Mouse (Mus musculus) WW6 (cell line): ENCODE data around the gene Mcat.

Experiments
- DNase-seq: peaks from one replicate; pipeline ENCODE4 v3.0.0-alpha.2; 2013; ENCODE audit warnings: low read depth, low spot score

The Mcat gene

DNA sequence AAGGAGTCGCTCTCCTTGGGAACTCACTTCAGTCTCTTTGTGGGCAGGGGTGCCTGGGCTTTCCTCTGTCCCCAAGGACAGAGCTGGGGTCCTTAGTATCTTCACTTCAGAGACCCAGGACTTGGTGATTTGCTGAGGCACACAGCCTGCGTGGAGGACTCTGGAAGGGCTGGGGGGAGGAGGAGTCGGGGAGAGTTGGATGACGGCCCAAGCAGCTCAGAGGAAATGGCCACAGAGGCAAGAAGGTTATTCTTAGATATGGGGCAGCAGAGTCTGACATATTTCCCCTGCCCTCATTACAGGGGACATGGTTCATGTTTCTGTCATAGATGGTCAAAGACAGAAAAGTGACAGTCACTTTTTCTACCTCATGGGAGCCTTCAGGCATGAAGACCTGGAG lies 23.7 kb downstream of the Mcat start:
- no peak for DNase-seq

DNA sequence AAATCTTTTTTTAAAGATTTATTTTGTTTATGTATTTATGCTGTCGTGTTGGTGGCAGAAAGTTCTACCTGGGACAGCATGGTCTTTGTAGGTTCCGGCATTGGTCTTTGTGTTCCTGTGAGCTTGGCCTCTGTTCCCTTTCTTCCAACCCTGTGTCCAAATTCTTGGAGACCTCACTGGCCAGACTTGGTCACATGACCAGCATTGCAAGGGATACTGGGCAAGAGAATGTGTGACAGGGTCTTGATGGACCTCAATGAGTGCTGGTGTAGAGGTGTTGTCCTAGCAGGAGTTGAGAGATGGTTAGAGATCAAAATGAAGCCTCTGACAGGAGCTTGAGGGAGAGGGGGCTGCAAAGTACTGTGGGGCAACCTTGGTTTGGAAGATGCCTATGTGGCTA lies 24.7 kb downstream of the Mcat start:
- no peak for DNase-seq

DNA sequence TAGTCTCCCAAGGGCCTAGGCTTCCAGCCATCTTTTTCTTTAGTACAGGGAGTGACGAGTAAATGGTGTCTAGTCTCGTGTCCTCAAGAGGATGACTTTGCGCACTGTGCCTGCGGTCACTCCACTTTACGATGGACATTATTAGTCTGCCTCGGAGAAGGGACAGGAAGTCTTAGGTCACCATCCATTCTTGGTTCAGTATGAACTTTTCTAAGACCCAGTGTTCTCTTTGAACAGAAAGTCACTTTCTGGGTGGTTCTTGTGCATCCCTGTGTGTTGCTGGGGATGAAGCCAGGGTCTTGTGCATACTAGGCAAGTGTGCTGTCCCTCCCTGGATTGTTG lies 27.7 kb downstream of the Mcat start:
- no peak for DNase-seq

DNA sequence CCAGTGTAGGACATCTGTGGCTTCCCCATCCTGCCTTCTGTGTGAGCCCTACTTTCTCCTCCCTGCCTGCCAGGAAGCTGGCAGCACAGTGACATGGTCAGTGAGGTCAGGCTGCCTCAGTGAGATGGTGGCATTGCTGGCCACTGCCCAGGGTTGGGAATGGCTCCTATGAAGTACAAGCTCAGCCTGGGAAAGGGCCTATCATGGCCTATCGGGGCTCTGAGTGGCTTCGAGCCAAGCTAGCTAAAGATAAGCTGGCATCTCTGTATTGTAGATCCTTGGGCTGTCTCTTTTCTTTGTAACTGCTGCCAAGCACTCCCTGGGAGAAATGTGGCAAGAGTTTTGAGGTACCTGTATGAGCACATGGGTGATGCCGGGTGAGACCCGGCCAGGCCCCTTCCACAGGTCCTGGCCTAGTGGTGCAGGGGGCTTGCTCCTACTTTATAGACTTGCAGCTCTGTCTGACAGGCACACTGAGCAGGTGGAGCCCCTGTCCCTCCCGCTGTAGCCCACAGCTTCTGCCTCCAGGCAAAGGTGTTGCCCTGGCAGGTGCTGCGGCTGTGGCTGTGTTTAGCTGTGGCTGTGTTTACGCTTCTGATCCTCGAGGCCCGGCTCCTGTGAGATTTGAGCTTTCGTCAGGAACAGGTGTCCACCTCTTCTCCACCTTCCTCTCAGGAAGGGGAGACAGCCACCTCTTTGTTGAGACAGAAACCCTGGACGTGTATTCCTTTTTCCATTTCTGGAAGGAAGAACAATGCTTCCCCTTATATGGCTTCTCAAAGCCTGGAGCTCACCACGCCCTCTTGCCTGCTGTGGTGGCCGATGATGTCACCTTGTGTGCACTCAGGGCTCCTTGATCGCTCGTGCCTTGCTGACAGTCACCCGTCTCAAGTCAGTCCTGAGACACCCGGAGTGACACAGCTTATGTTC lies 28.4 kb downstream of the Mcat start:
- DNase-seq, result no peak

DNA sequence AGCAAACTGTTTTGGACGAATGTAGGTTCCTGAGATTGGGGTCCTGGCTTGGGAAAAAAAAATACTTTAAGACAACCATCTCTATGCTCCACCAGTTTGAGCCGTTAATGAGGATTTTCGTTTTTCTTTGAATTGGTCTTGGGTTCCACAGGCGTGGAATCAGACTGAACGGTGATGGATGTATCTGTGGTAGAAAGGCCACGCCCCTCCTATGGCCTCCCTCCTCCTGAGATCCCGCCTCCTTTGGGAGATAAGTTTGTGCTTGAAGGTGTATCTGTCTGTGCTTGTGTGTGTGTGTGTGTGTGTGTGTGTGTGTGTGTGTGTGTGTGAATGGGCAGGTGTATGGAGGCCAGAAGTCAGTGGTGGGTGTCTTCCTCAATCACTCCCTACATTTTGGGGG lies 31.0 kb downstream of the Mcat start:
- DNase-seq, result no peak

DNA sequence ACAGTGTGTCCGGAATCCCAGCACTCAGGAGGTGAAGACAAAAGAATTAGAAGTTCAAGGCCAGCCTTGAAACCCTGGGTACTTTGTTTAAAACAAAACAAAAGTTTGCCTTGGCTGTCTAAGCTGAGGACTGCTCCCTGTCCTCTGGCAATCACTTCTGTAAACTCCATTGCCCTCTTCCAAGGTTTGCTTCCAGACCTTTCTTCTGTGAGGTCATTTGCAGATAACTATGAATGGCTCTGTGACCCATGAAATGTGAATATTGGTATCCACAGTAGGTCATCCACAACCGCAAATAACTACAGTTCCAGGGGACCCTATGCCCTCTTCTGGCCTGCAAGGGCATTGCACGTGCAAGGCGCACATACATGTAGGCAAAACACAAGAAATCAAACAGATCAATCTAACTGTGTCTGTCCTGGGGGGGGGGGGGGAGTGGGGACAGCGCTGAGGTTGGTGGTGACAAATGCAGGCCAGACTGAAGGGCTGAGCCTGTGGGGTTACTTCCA lies 31.6 kb downstream of the Mcat start:
- DNase-seq, result no peak

DNA sequence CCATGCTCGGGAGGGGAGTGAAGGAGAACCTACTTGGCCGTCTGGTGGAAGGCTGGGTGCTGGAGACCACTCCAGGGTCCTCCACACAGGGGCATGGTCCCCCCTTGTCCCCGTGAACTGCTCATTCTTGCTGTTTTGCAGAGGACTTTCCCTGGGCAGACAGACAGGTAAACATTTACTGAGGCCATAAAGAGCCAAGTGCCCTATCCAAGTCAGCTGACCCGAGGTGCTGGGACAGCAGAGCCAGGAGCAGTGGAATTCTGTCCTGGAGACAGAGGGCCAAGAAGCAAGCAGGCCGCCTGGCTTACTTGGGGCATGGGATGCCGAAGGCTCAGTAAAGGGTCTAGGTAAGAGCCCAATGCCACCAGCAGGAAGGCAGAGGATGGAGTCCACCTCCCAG lies 32.9 kb downstream of the Mcat start:
- DNase-seq, result no peak

DNA sequence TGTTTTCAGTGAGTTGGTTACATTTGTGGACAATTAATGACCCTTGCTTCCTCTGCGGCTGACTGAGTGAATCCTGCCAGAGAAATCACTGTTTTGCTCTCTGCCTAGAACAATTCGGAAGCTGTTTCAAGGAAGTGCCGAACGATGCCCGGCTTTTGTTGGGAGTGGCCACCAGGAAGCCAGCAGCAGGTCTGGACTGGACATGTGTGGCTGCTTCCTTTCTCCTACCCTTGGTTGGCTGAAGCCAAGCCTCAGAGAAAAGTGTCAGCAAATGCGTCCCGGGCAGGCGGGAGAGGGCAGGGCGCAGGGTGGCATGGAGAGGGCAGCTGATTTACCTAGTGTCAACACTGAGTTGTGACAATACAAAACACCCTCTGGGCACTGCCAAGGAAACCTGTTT lies 33.4 kb downstream of the Mcat start:
- no peak for DNase-seq

DNA sequence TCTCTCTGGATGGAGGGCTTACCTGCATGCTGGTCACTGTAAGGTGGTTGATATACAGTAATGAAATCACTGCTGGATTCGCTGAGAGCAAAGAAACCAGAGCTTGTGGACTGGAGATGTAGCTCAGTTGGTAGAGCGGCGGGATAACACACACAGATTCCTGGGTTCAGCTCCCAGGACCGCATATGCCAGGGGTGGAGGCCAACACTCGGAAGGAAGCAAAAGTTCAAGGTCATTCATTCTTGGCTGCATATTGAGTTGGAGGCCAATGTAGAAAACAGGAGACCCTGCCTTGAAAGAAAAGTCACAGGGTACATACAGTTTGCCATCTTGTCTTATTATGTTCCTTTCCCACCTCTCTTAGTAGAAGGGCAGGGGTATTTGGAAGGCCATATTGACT lies 33.8 kb downstream of the Mcat start:
- no peak for DNase-seq

DNA sequence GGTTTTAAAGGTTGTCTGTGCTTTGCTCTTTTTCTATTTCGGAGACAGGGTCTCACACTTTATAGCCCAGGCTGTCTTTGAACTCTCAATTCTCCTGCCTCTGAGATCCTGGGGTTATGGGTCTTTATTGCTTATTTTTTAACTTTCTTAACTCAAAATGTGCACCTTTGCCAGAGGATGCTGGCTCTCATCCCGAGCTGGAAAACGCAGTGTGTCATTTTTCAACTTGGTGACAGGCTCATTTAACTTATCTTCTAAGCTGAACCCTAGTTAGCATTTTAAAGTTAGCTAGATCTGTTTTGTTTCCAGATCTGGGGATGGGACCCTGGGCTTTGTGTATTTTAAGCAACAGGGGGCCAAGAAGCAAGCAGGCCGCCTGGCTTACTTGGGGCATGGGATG lies 34.7 kb downstream of the Mcat start:
- no peak for DNase-seq

DNA sequence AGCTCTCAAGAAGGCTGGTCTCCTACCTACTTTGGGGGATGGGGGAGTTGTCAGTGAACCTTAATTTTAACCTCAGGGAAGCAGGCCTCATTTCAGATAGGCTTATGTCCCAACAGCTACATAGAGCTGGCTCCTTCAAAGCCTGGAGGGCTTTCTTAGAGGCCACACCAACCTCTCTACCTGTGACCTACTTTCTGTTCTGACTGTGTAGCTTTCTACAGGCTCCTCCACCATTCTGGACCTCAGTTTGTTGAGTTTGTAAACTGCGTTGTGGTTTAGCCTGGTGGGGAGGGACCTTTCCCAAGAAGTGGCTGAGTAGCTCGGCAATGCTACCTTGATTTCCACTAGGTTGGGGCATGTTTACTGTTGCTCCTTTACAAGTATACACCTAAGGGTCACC lies 35.8 kb downstream of the Mcat start:
- DNase-seq, result no peak

DNA sequence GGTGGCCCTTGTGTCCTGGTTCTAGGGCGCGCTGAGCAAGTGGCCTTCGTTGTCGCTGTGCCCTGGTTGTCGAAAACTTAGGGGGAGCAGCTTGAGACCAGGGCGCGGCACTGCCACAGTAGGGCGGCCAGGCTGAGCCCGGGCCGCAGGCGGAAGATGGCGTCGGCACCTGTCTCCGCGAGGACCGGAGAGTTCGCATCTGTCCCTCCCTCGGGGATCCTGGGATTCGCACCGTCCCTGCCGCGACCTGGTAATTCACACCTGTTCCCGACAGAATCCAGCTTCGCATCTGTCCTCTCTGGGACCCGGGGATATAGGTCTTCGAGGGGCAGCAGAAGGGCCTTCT lies 36.5 kb downstream of the Mcat start:
- DNase-seq, result no peak

DNA sequence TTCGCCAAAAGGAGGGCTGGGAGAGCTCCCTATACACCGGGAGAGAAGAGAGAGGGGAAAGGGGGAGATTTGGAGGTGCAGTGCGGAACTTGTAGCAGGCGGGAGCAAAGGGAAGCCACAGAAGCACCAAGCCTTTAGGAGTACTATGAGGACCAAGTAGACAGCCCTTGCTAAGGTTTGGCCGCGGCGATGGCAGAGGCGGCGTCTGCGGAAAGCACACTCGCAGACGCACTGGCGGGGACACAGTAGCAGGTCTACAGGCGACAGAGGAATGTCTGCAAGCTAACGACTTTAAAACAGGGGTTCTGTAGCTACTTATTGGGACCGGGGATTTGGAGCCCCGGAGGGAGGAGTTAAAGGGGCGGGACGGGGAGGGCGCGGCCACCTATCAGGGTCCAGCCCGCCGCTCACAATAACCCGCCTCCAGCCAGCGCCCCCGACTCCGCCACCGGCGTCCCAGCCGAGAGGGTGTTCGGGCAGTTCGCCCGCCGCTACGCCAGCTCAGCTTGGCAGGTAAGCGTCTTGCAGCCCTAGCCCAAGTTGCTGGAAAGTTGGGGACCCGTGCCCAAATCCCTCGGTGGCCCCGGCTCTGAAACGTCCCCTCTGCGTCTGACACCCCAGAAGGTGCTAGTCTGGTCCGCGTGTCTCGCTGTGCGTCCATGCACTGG lies 37.0 kb downstream of the Mcat start, which contains the start of gene Bik:
TSS of gene Bik (plus strand) at position 439 of the 668 bp plus-strand sequence.
- DNase-seq, result no peak

DNA sequence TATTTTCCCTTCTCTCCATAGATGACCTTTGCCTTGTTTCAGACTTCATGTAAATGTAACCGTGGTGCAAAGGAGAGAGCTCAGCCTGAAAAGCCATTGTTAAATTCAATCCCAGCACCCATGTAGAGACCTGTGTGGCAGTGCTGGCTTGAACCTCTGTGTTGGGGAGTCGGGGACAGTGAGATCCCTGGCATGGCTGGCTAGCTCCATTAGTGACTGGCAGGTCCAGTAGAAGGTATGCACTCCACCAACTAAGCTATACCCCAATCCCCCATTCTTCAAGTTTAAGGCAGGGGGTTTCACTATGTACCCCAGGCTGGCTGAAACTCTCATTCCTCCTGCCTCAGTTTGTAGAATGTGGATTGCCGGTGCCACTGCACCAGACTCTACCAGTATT lies 39.3 kb downstream of the Mcat start:
- no peak for DNase-seq

DNA sequence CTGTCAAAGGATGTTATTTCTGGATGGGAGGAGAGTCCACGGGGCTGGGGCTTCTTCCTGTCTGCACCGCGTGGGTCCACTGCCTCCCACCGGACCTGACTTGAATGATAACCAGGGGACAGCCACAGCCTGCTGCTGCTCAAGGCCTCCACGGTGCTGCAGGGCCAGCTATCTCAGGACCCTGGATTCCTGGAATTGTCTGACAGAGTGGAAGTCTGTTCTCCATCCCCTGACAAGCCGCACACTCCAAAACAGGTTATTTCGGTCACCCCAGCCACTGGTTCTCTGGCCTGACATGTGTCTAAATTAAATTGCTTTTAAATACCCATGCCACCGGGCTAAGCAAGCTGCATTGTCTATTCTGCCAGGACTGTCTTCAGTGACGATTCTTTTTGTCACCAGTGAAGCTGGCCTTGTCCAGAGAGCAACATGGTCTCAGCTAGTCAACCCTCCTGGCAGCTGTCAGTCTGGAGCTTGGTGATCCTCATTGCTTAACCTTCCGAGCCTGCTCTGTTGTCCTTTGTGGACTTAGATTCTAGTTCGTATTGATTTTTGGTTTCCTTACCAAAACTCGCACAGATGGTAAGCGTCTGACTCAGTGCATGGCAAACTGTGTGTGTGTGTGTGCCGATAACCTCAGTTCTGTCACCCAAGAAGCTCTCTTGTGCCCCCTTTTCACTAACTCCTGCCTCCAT lies 39.8 kb downstream of the Mcat start:
- no peak for DNase-seq

DNA sequence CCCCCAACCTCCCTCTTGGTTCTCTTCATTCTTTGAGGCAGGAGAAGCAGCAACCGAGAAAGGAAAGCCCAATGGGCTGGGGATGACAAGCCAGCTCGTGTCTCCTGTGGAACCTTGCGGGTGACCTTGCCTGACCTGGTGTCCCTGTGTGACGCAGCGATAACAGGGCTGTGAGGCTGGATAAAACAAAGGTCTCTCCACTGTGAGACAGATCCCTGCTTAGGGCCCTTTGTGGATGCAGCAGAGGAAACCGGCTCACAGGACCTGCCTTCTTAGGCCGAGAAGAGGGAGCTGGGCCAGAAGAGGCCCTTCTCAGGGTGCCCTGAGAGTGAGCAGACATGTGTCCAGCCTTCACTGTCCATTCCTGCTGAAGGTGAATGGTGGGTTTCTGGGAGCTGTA lies 40.4 kb downstream of the Mcat start:
- DNase-seq, result no peak

DNA sequence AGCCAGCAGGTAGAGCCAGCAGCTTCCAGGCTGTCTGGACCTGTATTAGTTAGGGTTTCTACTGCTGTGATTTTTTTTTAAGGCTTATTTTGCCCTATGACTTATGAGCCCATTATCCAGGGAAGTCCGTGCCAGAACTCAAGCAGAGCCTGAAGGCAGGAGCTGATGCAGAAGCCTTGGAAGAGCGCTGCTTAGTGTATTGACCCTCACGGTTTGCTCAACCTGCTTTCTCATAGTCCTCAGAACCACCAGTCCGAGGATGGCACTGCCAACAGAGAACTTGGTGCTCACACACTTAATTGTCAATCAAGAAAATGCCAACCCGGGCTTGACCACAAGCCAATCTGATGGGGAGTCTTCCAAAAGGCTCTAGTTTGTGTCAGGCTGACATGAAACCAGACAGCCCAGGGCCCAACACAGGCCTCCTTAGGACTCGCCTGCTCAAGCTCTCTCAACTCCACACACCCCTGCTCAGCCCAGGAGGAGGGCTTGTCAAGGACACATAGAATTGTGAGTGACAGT lies 42.7 kb downstream of the Mcat start:
- no peak for DNase-seq

DNA sequence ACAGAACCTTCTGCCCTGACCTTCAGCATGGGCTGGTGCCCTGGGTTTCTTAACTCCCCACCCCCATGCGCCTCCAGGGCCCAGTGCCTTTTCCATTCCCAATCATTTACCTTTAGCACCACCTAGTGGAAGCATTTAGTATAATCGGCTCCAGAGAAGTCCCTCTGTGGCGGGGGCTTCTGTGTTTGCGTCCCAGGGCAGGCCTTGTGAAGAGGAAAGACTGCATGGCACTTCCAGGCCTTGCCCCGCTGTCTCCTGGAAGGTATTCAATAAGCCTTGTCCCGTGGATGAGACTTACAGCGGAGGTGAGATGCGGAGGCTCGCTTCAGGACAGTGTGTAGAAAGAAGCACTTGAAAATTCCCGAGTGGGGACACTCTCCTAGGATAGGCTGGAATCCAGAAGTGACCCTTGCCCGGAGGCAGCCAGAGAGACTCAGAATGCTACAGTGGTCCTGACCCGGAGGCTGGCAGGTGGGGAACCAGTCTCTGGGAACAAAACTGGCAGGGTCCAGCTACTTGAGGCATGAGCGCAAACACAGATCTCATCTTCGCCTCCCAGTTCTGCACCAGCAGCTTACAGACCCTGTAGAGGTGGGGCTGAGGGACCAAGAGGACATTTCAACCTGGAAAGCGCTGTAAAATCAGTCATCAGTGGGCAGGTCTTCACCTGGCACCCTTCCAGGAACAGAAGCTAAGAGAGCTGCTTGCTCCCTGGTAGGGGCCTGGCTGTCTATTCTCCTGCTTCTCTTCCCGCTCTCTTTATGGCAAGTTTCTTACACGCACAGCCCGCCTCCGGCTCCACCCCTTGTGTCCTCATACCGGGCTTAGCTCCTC lies 45.2 kb downstream of the Mcat start:
- DNase-seq, result no peak

DNA sequence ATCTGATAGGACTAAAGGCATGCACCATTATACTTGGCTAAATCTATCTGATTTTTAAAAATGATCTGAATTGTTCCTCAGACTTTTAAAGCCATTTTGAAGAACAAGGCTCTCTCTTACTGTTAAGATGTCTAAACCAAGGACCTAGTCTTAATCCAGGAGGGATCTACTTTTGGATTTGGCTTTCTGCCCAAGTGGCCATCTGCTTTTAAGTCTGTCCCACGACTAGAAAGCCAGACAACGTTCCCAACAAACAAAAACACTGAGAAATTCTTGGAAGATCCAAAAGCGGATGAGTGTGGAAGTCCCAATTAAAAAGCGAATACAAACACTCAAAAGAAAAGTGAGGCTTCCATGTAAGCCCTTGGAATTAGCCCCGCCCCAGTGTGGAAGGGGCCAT lies 48.6 kb downstream of the Mcat start:
- no peak for DNase-seq

DNA sequence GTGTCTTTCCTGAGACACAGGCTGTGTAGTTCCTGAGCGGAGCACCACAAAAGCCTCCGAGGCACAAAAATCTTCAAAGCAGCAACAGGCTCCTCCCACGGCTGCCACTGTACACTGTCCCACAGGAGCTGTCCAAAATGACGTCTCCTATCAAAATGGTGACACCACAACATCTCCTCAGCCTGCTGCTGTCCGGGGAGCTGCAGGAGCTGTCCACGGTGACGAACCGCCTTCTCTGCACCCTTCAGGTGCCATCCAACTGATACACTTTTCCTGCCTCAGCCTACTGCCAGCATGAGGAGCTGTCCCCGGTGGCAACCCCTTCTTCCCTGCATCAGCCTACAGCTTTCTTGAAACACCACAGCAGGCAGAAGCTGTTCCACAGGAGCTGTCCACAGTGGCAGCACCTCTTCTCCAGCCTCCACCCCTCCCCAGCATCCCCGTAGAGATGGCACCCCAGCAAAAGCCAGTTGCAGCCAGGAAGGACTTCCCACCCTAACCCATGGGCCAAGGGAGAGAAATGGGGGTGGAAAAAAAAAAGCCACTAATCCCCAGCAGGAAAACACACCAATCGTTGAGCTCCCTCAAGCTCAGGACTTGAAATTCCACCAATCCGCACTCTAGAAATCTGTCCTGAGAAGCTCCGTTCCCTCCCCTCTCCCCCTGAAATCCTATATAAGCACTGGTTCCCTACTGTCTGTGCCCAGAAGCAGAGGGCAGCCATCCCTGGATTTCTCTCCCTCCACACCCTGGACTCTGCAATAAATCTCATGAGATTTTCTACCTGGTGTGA lies 50.9 kb downstream of the Mcat start:
- DNase-seq, result no peak
